Mouse (Mus musculus): Measurements from ENCODE around the gene Golga7b. TPM values are rescaled to one million over a fixed set of nuclear protein-coding genes. Genes with fewer than 3 reads are reported as not detected.

Golga7b gene
- total RNA-seq, 2 experiments from 2014 or later = not detected

Other genes starting within 250 kb of the Golga7b start
- gene Ankrd2, start 211.6 kb upstream of the Golga7b start, total RNA-seq (2015; ENCODE audit: low replicate concordance) = not detected in 2 replicates
- not detected in 2 replicates for gene Ankrd2, start 211.6 kb upstream of the Golga7b start, total RNA-seq (2017; ENCODE audit: low replicate concordance)
- not detected in 2 replicates for gene Hoga1, start 202.0 kb upstream of the Golga7b start, total RNA-seq (2015; ENCODE audit: low replicate concordance)
- gene Hoga1, start 202.0 kb upstream of the Golga7b start, total RNA-seq (2017; ENCODE audit: low replicate concordance) = not detected in 2 replicates
- not detected in 2 replicates for gene 4933411K16Rik, start 195.3 kb upstream of the Golga7b start, total RNA-seq (2015; ENCODE audit: low replicate concordance)
- not detected in 2 replicates for gene 4933411K16Rik, start 195.3 kb upstream of the Golga7b start, total RNA-seq (2017; ENCODE audit: low replicate concordance)
- gene Morn4, start 161.2 kb upstream of the Golga7b start, total RNA-seq (2015; ENCODE audit: low replicate concordance) = not detected in 2 replicates
- gene Morn4, start 161.2 kb upstream of the Golga7b start, total RNA-seq (2017; ENCODE audit: low replicate concordance) = not detected in 2 replicates
- 2.5 and 3.4 TPM in 2 replicates for gene Pi4k2a, start 157.1 kb upstream of the Golga7b start, total RNA-seq (2015; ENCODE audit: low replicate concordance)
- gene Pi4k2a, start 157.1 kb upstream of the Golga7b start, total RNA-seq (2017; ENCODE audit: low replicate concordance) = 2.1 and 3.3 TPM in 2 replicates
- 6.5 TPM in 1 of 2 replicates, not detected in the other for gene Avpi1, start 118.5 kb upstream of the Golga7b start, total RNA-seq (2015; ENCODE audit: low replicate concordance)
- 4.4 TPM in 1 of 2 replicates, not detected in the other for gene Avpi1, start 118.5 kb upstream of the Golga7b start, total RNA-seq (2017; ENCODE audit: low replicate concordance)
- 0.84 and 2.2 TPM in 2 replicates for gene Marveld1, start 100.2 kb upstream of the Golga7b start, total RNA-seq (2015; ENCODE audit: low replicate concordance)
- 1.9 and 3.9 TPM in 2 replicates for gene Marveld1, start 100.2 kb upstream of the Golga7b start, total RNA-seq (2017; ENCODE audit: low replicate concordance)
- 7.1 and 9.4 TPM in 2 replicates for gene Zfyve27, start 83.6 kb upstream of the Golga7b start, total RNA-seq (2015; ENCODE audit: low replicate concordance)
- 6.1 and 16.9 TPM in 2 replicates for gene Zfyve27, start 83.6 kb upstream of the Golga7b start, total RNA-seq (2017; ENCODE audit: low replicate concordance)
- gene Sfrp5, start 45.3 kb upstream of the Golga7b start, total RNA-seq (2015; ENCODE audit: low replicate concordance) = not detected in 2 replicates
- not detected in 2 replicates for gene Sfrp5, start 45.3 kb upstream of the Golga7b start, total RNA-seq (2017; ENCODE audit: low replicate concordance)
- gene Crtac1, start 184.2 kb downstream of the Golga7b start, total RNA-seq (2015; ENCODE audit: low replicate concordance) = not detected in 2 replicates
- gene Crtac1, start 184.2 kb downstream of the Golga7b start, total RNA-seq (2017; ENCODE audit: low replicate concordance) = not detected in 2 replicates

Data from erythroid progenitor cell, adult 5-6 weeks (primary cell).